Mouse (Mus musculus) forebrain, embryonic 14.5 days (tissue): ENCODE data around the gene Ip6k3. TPM values are rescaled to one million over a fixed set of nuclear protein-coding genes. Genes with fewer than 3 reads are reported as not detected.

Source experiments
- ATAC-seq: fragments of 200-750 bp; cut with Nextera tagmentation; 2 replicates; pipeline ENCODE4 v1.8.0; 2017; ENCODE audit warnings: mild to moderate bottlenecking, moderate library complexity
- DNase-seq: peaks from one replicate; pipeline ENCODE4 v3.0.0-alpha.2; 2015; ENCODE audit warnings: low spot score
- H3K27ac ChIP-seq: fragments of 300-500 bp; sonication (generic); 2 replicates; pipeline ENCODE4 v1.5.1; 2014; ENCODE audit warnings: low read depth, mild to moderate bottlenecking, control low read depth, low read length, moderate library complexity
- H3K27me3 ChIP-seq: fragments of 300-500 bp; sonication (generic); replicated peaks from 2 replicates; pipeline ENCODE4 v1.6.1; 2014; ENCODE audit warnings: low read length, control low read depth, mixed read lengths; ENCODE audit not compliant: control insufficient read depth, insufficient read depth
- H3K36me3 ChIP-seq: fragments of 300-500 bp; sonication (generic); 2 replicates; pipeline ENCODE4 v1.6.1; 2014; ENCODE audit warnings: low read length, control low read depth; ENCODE audit not compliant: control insufficient read depth, insufficient read depth
- H3K4me1 ChIP-seq: fragments of 300-500 bp; sonication (generic); 2 replicates; pipeline ENCODE4 v1.6.1; 2014; ENCODE audit warnings: antibody characterized with exemption, low read length, control low read depth; ENCODE audit not compliant: control insufficient read depth, insufficient read depth
- H3K4me2 ChIP-seq: fragments of 300-500 bp; sonication (generic); 2 replicates; pipeline ENCODE4 v1.6.1; 2014; ENCODE audit warnings: mild to moderate bottlenecking, control low read depth, low read length
- H3K4me3 ChIP-seq: fragments of 300-500 bp; sonication (generic); 2 replicates; pipeline ENCODE4 v1.5.1; 2014; ENCODE audit warnings: low read depth, low read length, control low read depth
- H3K9ac ChIP-seq: fragments of 300-500 bp; sonication (generic); 2 replicates; pipeline ENCODE4 v1.6.1; 2014; ENCODE audit warnings: mild to moderate bottlenecking, low read length, control low read depth, moderate library complexity
- H3K9me3 ChIP-seq: fragments of 300-500 bp; sonication (generic); replicated peaks from 2 replicates; pipeline ENCODE4 v1.6.1; 2016; ENCODE audit warnings: low read length, control low read depth, mixed read lengths; ENCODE audit not compliant: control insufficient read depth
- WGBS: fragments of 180-500 bp; shearing (Covaris S2); extraction: QIAGEN DNeasy Blood & Tissue Kit; methylation state at CpG from one replicate; pipeline ENCODE4 v1.1.7; 2014; 5-methylcytosine and 5-hydroxymethylcytosine counted together
- polyA plus RNA-seq: library from polyadenylated mRNA; unstranded; fragments of >200 nt; fragmentation: Nextera tagmentation; extraction: Ambion mirVana; gene quantifications from 2 replicates; pipeline ENCODE4 v1.2.1, GENCODE M21; 2014

Gene Ip6k3
- polyA plus RNA-seq, 1 experiment from 2014 or later, result 0.28 TPM

GRCm38 (mm10) chr17:27165054-27165773 is 2.4 kb downstream of the Ip6k3 start:
- WGBS, result 64% methylated on average over 8 of the region's 8 CpGs
- ATAC-seq (peak; percentile 52; the same call in 1 of the 2 replicates), DNase-seq (peak; percentile 72)
- Histone ChIP-seq H3K9ac (no peak overlapping the region), H3K27ac (no peak overlapping the region), H3K27me3 (no peaks in the 10 kb centered on the region), H3K4me3 (no peak overlapping the region), H3K4me1 (no peaks in the 10 kb centered on the region), H3K9me3 (no peaks in the 10 kb centered on the region), H3K4me2 (no peak overlapping the region), H3K36me3 (no peaks in the 10 kb centered on the region)

- Histone ChIP-seq H3K4me1 (no peaks in the 10 kb centered on the region), H3K4me2 (no peak overlapping the region), H3K27ac (no peak overlapping the region), H3K36me3 (no peaks in the 10 kb centered on the region), H3K9ac (no peak overlapping the region), H3K4me3 (no peak overlapping the region), H3K9me3 (no peaks in the 10 kb centered on the region), H3K27me3 (no peaks in the 10 kb centered on the region)
- DNase-seq (no peak), ATAC-seq (no peak)
- WGBS, result 81% methylated on average over 4 of the region's 4 CpGs
Observed at GRCm38 (mm10) chr17:27160905-27161304, 6.7 kb downstream of the Ip6k3 start.

- H3K4me1 ChIP-seq, result no peaks in the 10 kb centered on the region
- H3K9me3 ChIP-seq, result no peaks in the 10 kb centered on the region
- no peak overlapping the region for H3K9ac ChIP-seq
- H3K27ac ChIP-seq, result no peak overlapping the region
- H3K4me2 ChIP-seq, result no peak overlapping the region
- WGBS, result 78% methylated on average over 7 of the region's 7 CpGs
- no peaks in the 10 kb centered on the region for H3K27me3 ChIP-seq
- no peak overlapping the region for H3K4me3 ChIP-seq
- ATAC-seq, result no peak
- H3K36me3 ChIP-seq, result no peaks in the 10 kb centered on the region
- no peak for DNase-seq
Observed at GRCm38 (mm10) chr17:27159169-27159568, 8.4 kb downstream of the Ip6k3 start.

GRCm38 (mm10) chr17:27158439-27158838 is 9.2 kb downstream of the Ip6k3 start:
- Histone ChIP-seq H3K36me3 (no peaks in the 10 kb centered on the region), H3K4me2 (no peak overlapping the region), H3K27ac (no peak overlapping the region), H3K4me1 (no peaks in the 10 kb centered on the region), H3K4me3 (no peak overlapping the region), H3K27me3 (no peaks in the 10 kb centered on the region), H3K9ac (no peak overlapping the region), H3K9me3 (no peaks in the 10 kb centered on the region)
- WGBS, result 82% methylated on average over 6 of the region's 6 CpGs
- ATAC-seq, result no peak
- DNase-seq, result no peak

GRCm38 (mm10) chr17:27155752-27156151 is 11.8 kb downstream of the Ip6k3 start:
- H3K4me3 ChIP-seq, result no peak overlapping the region
- no peaks in the 10 kb centered on the region for H3K27me3 ChIP-seq
- no peaks in the 10 kb centered on the region for H3K4me1 ChIP-seq
- H3K36me3 ChIP-seq, result no peaks in the 10 kb centered on the region
- H3K4me2 ChIP-seq, result no peak overlapping the region
- WGBS, result 87% methylated on average over 8 of the region's 8 CpGs
- H3K27ac ChIP-seq, result no peak overlapping the region
- ATAC-seq (no peak), DNase-seq (no peak)
- H3K9me3 ChIP-seq, result no peaks in the 10 kb centered on the region
- no peak overlapping the region for H3K9ac ChIP-seq

- WGBS, result 82% methylated on average over 6 of the region's 6 CpGs
Observed at GRCm38 (mm10) chr17:27154881-27155280, 12.7 kb downstream of the Ip6k3 start.

GRCm38 (mm10) chr17:27154256-27154655 is 13.3 kb downstream of the Ip6k3 start:
- no peak overlapping the region for H3K27ac ChIP-seq
- ATAC-seq (no peak), DNase-seq (no peak)

More at GRCm38 (mm10) chr17:27154881-27155280, 12.7 kb downstream of the Ip6k3 start:
- no peaks in the 10 kb centered on the region for H3K27me3 ChIP-seq
- H3K27ac ChIP-seq, result no peak overlapping the region
- H3K9me3 ChIP-seq, result no peaks in the 10 kb centered on the region
- no peak for DNase-seq
- H3K36me3 ChIP-seq, result no peaks in the 10 kb centered on the region
- no peak overlapping the region for H3K4me3 ChIP-seq
- no peak overlapping the region for H3K4me2 ChIP-seq
- no peak for ATAC-seq
- no peak overlapping the region for H3K9ac ChIP-seq
- H3K4me1 ChIP-seq, result no peaks in the 10 kb centered on the region

GRCm38 (mm10) chr17:27153773-27154193 is 13.8 kb downstream of the Ip6k3 start:
- Histone ChIP-seq H3K4me1 (no peaks in the 10 kb centered on the region), H3K9ac (no peak overlapping the region), H3K4me3 (no peak overlapping the region), H3K4me2 (no peak overlapping the region), H3K9me3 (no peaks in the 10 kb centered on the region), H3K27me3 (no peaks in the 10 kb centered on the region), H3K27ac (no peak overlapping the region), H3K36me3 (no peaks in the 10 kb centered on the region)
- no peak for DNase-seq
- no peak for ATAC-seq
- WGBS, result 80% methylated on average over 9 of the region's 9 CpGs

More at GRCm38 (mm10) chr17:27154256-27154655, 13.3 kb downstream of the Ip6k3 start:
- Histone ChIP-seq H3K9me3 (no peaks in the 10 kb centered on the region), H3K27me3 (no peaks in the 10 kb centered on the region), H3K4me2 (no peak overlapping the region), H3K4me3 (no peak overlapping the region), H3K4me1 (no peaks in the 10 kb centered on the region), H3K36me3 (no peaks in the 10 kb centered on the region), H3K9ac (no peak overlapping the region)
- WGBS, result 86% methylated on average over 14 of the region's 14 CpGs

- H3K27me3 ChIP-seq, result no peaks in the 10 kb centered on the region
- no peaks in the 10 kb centered on the region for H3K36me3 ChIP-seq
- DNase-seq, result no peak
- no peak overlapping the region for H3K4me2 ChIP-seq
- no peaks in the 10 kb centered on the region for H3K9me3 ChIP-seq
- no peak overlapping the region for H3K4me3 ChIP-seq
- ATAC-seq, result no peak
- WGBS, result 61% methylated on average over 8 of the region's 8 CpGs
- no peak overlapping the region for H3K27ac ChIP-seq
- H3K9ac ChIP-seq, result no peak overlapping the region
- no peaks in the 10 kb centered on the region for H3K4me1 ChIP-seq
Observed at GRCm38 (mm10) chr17:27152976-27153723, 14.4 kb downstream of the Ip6k3 start.
